Mouse (Mus musculus) cerebellum, adult 2 months (tissue): ENCODE measurements around the gene Vrtn.

Experiments used
- CTCF ChIP-seq: fragments of 200-500 bp; IDR thresholded peaks from 2 replicates; pipeline ENCODE4 v1.5.1; 2011; ENCODE audit warnings: low read depth, mild to moderate bottlenecking, control low read depth, low read length, moderate library complexity, borderline replicate concordance; ENCODE audit not compliant: insufficient read depth
- POLR2A ChIP-seq: fragments of 200-500 bp; IDR thresholded peaks from 2 replicates; pipeline ENCODE4 v1.6.1; 2011; ENCODE audit warnings: low read length, control low read depth, borderline replicate concordance; ENCODE audit not compliant: insufficient read depth

- no peak for TF ChIP-seq CTCF
- TF ChIP-seq POLR2A: no peak
Observed at GRCm38 (mm10) chr12:84671646-84672045, 30.8 kb downstream of the Vrtn start.
